Mouse (Mus musculus) Patski (cell line): ENCODE results near the gene Tbx19. TPM values are rescaled to one million over a fixed set of nuclear protein-coding genes. Genes with fewer than 3 reads are reported as not detected.

Source experiments
- ATAC-seq: fragments of 100-300 bp; one replicate; pipeline ENCODE4 v1.8.0; 2021
- CTCF ChIA-PET: fragments of 350-600 bp; sonication (Branson Sonifier 250); formaldehyde crosslinking; loops from one replicate; lab custom pipeline; 2022; ENCODE audit warnings: inconsistent platforms; lab: Charles Lee
- POLR2A ChIA-PET: fragments of 350-600 bp; sonication (Branson Sonifier 250); formaldehyde crosslinking; loops from one replicate; lab custom pipeline; 2022; ENCODE audit warnings: antibody characterized with exemption, inconsistent platforms; lab: Charles Lee
- DNase-seq: peaks from one replicate; pipeline ENCODE4 v3.0.0-alpha.2; 2011; ENCODE audit warnings: low read depth, low spot score
- H3K27me3 ChIP-seq: fragments of 371-371 bp; one replicate; pipeline ENCODE4 v1.5.1; 2021
- CTCF ChIP-seq: fragments of 100-300 bp; IDR thresholded peaks from one replicate; pipeline ENCODE4 v1.5.1; 2021
- in situ Hi-C: fragments of 300-500 bp; cut with MboI; formaldehyde crosslinking; loops from 3 replicates; pipeline ENCODE4 v1.11.1; 2018; ENCODE audit warnings: low pct_unique_long_range_greater_than_20kb, mixed read lengths
- polyA plus RNA-seq: library from polyadenylated mRNA; unstranded; gene quantifications from one replicate; pipeline ENCODE4 v1.2.3, GENCODE M21; 2021

Gene Tbx19
- not detected for polyA plus RNA-seq

- peaks cover 47% of the 10 kb centered on the region for H3K27me3 ChIP-seq
- no peak for TF ChIP-seq CTCF
- POLR2A ChIA-PET, result no interaction called here
- in situ Hi-C loops, result no loop called here
- DNase-seq, result no peak
- CTCF ChIA-PET, result no interaction called here
- no peak for ATAC-seq
Observed at GRCm38 (mm10) chr1:165160723-165161405, at the start of gene Tbx19. Gene Tbx19, minus strand, starts transcription at chr1:165160773.

GRCm38 (mm10) chr1:165205591-165205990, 45.0 kb upstream of the Tbx19 start:
- ATAC-seq (no peak), DNase-seq (no peak)
- ChIA-PET CTCF (no interaction called here), POLR2A (no interaction called here)
- no peaks in the 10 kb centered on the region for H3K27me3 ChIP-seq
- in situ Hi-C loops, result no loop called here
- no peak for TF ChIP-seq CTCF

- TF ChIP-seq CTCF, result no peak
- DNase-seq, result no peak
- no peaks in the 10 kb centered on the region for H3K27me3 ChIP-seq
- POLR2A ChIA-PET, result no interaction called here
- CTCF ChIA-PET, result no interaction called here
- ATAC-seq, result no peak
- in situ Hi-C loops, result no loop called here
Observed at GRCm38 (mm10) chr1:165203488-165204035, 43.0 kb upstream of the Tbx19 start.

GRCm38 (mm10) chr1:165201445-165202012, 41.0 kb upstream of the Tbx19 start:
- no peaks in the 10 kb centered on the region for H3K27me3 ChIP-seq
- no peak for ATAC-seq
- POLR2A ChIA-PET, result no interaction called here
- TF ChIP-seq CTCF, result no peak
- in situ Hi-C loops, result no loop called here
- DNase-seq, result no peak
- CTCF ChIA-PET, result no interaction called here

DNA sequence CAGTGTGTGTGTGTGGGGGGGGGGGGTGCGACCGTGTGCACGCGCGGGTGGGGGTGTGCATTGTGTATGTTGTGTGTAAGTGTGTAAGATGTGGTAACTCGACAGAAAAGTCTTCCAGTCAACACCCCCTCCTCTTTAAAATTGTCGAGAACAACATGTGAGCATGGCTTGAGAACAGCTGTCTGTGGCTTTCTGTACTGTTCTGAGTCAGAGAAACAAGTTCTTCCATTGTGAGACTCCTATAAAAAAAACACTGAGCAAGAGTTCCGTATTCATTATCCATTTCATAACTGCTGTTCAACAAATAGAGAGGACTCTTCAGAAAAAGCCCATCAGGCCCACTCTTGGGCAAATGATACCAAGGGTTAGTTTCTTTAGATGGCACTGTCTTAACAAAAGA, 40.2 kb upstream of the Tbx19 start:
- no peak for ATAC-seq
- no peak for TF ChIP-seq CTCF
- no peak for DNase-seq
- POLR2A ChIA-PET, result no interaction called here
- CTCF ChIA-PET, result no interaction called here
- in situ Hi-C loops, result no loop called here
- no peaks in the 10 kb centered on the region for H3K27me3 ChIP-seq

DNA sequence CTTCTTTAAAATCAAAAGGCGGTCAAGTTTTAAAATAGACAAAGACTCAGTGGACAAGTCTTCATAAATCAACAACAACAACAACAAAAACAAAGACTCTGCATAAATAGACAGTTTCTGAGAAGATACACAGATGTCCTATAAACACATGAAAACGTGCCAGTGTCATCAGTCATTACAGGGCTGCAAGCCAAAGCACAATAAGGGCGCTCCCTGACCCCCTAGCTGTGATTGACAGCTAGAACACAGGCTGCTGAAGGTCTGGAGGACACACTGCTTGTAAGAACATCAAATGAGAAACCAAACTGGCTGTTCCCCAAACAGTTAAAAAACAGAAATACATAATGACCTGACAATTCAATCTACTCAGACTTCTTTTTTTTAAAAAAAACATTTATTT, 39.1 kb upstream of the Tbx19 start:
- H3K27me3 ChIP-seq, result no peaks in the 10 kb centered on the region
- CTCF ChIA-PET, result no interaction called here
- POLR2A ChIA-PET, result no interaction called here
- no peak for TF ChIP-seq CTCF
- ATAC-seq (no peak), DNase-seq (no peak)
- in situ Hi-C loops, result no loop called here

DNA sequence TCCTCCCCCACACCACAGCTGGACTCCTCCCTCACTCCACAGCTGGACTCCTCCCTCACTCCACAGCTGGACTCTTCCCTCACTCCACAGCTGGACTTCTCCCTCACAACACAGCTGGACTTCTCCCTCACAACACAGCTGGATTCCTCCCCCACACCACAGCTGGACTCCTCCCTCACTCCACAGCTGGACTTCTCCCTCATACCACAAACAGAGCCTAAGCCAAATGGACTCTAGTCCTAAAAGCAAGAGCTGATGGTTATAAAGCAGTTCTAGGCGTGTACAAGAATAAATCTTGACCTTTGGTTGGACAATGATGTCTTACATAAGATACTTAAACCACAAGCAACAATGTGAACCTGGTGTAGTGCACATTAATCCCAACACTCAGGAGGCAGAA, 38.4 kb upstream of the Tbx19 start:
- in situ Hi-C loops, result no loop called here
- ChIA-PET CTCF (no interaction called here), POLR2A (no interaction called here)
- no peaks in the 10 kb centered on the region for H3K27me3 ChIP-seq
- TF ChIP-seq CTCF, result no peak
- ATAC-seq (no peak), DNase-seq (no peak)

GRCm38 (mm10) chr1:165197875-165198274, 37.3 kb upstream of the Tbx19 start:
- TF ChIP-seq CTCF, result no peak
- no peak for DNase-seq
- in situ Hi-C loops, result no loop called here
- no peak for ATAC-seq
- H3K27me3 ChIP-seq, result no peaks in the 10 kb centered on the region
- POLR2A ChIA-PET, result no interaction called here
- CTCF ChIA-PET, result interaction anchor here (0.7 to 1.4 kb wide), 2 partner anchors 20 to 25 kb away, joined by 3 read pairs; no protein-coding TSS in a partner anchor

DNA sequence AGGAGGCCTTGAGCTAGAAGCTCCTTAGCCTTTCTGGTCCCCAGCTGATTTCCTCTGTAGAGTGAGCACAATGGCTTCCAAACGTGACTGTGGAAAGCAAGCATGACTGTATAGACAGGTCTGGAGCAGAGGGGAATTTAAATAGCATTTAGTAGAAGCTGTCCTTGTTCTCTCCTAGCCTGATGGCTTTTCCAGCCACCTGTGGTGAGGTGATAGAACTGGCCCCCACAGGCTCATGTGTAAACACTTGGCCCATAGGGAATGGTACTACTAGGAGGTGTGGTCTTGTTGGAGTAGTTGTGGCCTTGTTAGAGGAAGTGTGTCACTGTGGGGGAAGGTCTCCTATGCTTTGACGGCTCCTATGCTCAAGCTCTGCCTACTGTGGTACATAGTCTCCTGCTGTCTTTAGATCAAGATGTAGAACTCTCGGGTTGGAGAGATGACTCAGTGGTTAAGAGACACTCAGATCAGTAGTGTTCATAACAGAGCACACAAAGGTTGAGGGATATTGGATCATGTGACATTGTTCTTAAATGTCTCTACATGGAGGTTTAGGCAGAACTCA, 34.9 kb upstream of the Tbx19 start:
- POLR2A ChIA-PET, result no interaction called here
- DNase-seq, result no peak
- in situ Hi-C loops, result no loop called here
- no peak for ATAC-seq
- TF ChIP-seq CTCF, result no peak
- CTCF ChIA-PET, result interaction anchor here (1.0 to 1.5 kb wide), 2 partner anchors 12 to 45 kb away, joined by 3 to 5 read pairs; no protein-coding TSS in a partner anchor
- no peaks in the 10 kb centered on the region for H3K27me3 ChIP-seq

GRCm38 (mm10) chr1:165194662-165195013, 34.1 kb upstream of the Tbx19 start:
- in situ Hi-C loops, result no loop called here

More at GRCm38 (mm10) chr1:165194662-165195013, 34.1 kb upstream of the Tbx19 start:
- no peaks in the 10 kb centered on the region for H3K27me3 ChIP-seq
- no peak for TF ChIP-seq CTCF
- ChIA-PET CTCF (no interaction called here), POLR2A (no interaction called here)
- ATAC-seq, result no peak
- no peak for DNase-seq
